Mouse (Mus musculus) thymus, postnatal 4 days (tissue): ENCODE results near the gene Nup210.

ENCODE experiments used
- DNase-seq: peaks from one replicate; pipeline ENCODE4 v3.0.0; 2021

Nup210 gene

DNA sequence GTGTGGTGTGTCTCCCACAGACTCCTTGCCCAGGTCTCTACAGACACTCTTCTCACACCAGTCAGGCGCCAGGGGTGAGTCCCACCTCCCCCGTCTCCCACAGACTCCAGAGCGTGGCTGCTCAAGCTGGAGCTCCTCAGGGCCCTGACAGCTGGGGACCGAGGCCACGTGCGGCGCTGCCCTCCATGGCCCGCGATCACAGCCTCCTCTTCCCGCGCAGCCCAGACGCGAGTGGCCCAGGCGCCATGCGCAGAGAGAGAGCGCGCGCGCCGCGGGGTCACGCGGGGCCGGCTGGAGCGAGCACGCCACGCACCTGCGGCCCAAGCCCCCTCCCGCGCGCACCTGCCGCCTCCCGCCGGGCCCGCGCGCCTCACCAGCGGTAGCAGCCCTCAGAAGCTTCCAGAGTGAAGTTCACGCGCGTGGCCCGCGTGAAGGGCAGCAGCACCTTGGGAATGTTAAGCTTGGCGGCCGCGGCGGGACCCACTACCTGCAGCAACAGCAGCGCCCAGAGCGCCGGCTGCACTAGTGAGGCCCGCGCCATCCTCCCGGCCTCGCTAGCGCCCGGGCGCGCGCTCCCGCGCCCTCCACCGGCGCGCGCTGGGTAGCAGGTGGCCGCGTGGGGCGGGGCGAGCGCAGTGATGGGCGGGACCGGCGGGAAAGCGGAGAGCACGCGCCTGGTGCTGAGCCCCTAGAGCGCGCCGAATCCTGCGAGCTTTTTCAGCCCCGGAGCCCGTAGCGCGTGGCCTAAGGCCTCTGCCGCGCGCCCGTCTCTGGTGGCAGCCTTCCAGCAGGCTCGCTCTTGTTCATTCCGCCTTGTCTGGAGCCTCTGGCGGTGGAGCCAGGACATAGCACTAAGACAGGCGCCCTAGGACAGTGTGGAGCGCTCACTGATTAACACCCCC lies at the start of gene Nup210:
Gene Nup210, minus strand, starts transcription at position 586 of the 902 bp plus-strand sequence.
- DNase-seq: peak; percentile 99

DNA sequence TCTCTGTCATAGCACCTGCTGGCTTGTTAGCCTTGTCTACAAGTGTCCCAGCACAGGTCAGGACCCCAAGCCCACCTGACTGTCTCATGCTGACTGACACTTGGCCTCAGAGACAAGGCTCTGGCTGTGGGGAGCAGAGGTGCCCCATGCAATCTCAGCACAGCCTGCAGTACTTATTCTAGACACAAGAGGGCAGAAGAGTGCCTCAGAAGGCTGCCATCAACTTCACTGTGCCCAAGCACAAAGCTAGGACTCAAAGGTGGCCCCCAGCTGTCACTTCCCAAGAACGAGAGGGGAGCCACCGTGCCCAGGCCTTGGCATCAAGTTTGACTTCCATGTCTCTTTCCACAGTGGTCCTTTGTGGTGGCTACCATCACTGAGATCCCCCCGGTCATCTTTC lies 48.6 kb upstream of the Nup210 start:
- DNase-seq: peak; percentile 84

DNA sequence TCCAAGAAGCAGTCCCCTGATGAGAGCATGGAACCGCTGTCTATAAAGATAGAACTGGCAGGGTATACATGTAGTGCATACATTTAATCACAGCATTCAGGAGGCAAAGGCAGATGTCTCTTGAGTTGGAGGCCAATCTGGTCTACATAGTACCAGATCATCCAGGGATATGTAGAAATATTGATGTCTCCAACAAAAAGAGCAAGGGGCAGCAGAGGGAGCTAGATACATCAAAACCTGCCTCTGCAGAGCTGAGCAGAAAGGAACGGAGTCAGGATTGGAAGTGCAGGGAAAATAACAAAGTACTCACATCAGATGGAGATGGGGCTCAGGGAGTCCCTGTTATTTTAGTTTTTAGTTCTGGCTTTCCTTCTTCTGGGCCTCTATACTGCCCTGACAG lies 48.0 kb upstream of the Nup210 start:
- no peak for DNase-seq

DNA sequence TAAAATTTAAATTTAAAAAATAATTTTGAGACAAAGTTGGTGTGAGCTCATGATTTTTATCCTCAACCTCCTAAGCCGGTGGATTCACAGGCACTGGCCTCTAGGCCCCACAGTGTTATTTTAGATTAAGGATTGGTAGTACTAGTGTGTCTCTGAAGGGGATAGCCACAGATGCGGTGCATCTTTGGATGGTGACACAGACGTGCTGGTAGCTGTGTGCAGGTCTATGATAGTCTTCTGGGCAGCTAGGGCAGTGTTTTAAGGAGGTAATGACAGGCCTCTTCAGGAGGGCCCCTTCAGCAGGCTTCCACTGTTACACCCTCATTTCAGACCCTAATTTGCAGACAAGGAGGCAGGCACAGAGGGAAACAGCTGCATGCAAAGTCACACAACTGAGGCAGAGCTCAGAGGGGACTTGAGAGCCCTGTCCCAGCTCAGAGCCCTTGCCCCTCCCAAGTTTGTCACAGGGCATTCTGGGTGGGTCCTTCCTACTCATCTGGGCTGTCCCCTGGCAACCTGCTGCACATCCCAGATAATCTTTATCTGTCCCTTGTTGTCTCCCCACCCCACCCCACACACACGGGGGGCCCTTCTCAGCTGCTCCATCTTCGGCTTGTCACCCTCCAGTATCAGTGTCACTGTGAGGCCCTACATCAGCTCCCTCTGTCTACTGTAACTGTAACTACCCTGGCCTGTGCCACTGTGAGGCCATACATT lies 46.7 kb upstream of the Nup210 start:
- DNase-seq: no peak

DNA sequence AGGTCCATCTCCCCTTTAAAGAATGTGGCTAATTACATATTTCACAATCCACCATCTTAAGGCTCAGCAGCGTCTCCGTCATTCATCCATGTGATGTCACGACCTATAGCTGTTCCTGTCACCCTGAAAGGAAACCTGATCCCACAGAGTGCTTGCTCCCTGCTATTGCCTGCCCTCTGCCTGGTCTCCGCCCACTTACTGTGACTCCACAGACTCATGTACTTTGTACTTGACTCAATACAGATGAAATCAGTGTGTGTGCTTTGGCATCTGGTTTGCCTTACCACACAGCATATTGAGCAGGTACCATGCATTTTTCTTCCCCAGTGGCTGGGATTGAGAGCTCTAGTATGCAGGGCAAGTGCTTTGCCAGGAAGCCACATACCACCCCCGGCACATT lies 45.7 kb upstream of the Nup210 start:
- no peak for DNase-seq

DNA sequence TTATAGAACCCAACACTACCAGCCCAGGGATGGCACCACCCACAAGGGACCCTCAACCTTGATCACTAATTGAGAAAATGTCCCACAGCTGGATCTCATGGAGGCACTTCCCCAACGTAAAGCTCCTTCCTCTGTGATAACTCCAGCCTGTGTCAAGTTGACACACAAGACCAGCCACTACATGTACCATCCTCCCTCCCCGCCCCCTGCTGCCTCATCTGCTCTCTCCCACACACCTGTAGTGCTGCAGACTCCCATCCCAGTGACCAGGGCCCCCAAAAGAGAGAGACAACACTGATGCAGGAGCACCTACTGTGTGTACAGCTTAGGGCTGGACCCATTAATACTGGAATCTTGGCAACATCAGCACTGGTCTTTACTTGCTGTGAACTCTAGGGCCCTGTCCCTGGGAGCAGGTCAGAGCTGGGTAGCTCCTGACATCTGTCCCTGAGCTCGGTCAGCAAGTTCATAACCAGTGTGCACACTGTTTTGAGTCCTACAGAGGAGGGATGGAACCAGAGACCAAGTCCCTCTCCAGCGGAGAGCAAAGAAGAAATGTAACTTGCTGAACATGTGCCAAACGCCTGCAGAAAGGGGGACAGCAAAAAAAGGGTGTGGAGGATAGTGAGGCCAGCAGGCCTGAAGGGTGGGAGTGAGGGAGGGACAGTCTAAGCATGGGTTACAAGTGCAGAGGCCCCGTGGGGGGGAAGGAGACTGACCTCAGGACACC lies 45.0 kb upstream of the Nup210 start:
- no peak for DNase-seq

DNA sequence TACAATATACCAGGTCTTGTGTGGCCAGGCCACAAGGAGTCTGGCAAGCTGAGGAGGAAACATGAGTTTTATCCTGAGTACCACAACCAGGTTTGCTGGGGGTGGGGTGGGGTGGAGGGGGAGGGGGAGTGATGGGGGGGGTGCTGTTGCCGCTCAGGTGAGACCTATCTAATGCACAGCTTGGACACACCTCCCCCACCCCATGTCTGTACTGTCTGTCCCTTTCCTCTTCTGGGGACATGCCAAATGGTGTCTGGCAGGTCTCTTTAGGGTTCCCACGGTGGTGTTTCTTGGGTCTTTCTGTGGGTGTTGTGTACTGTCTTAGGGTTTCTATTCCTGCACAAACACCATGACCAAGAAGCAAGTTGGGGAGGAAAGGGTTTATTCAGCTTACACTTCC lies 44.3 kb upstream of the Nup210 start:
- DNase-seq: no peak

DNA sequence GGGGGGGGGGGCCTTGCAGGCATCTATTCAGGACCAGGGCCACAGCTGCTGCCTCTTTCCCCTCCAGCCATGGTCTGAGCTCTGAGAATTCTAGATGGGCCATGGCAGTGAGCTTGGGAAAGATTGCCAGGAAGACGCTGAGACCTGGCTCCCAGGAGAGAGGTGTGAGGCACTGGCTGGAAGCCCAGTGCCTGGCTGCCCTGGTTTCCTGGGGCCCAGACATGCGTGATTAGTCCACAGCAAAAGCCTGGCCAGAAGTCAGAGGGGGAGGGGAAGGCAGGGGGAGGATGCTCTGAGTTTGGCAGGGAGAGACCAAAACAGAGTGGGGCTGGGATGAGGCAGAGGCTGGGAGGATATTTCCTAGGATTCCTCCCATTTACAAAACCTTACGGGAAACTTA lies 43.8 kb upstream of the Nup210 start:
- no peak for DNase-seq

DNA sequence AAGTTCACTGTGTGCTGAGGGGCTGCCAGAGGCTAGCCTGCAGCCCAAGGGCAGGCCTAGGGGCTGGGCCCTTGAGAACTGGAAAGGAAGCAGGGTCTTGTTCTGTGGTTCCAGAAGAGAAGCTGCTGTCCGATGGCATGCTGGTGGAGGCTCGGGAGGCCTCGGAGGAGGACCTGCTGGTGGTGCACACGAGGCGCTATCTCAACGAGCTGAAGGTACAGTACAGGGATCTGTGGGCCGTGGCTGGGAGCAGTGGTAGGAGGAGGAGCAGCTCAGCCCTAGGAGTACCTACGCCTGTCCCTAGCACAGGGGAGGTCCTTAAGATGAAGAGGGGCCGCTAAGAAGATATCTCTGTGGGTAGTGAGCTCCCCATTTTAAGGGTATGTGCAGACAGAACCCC lies 42.4 kb upstream of the Nup210 start:
- no peak for DNase-seq

DNA sequence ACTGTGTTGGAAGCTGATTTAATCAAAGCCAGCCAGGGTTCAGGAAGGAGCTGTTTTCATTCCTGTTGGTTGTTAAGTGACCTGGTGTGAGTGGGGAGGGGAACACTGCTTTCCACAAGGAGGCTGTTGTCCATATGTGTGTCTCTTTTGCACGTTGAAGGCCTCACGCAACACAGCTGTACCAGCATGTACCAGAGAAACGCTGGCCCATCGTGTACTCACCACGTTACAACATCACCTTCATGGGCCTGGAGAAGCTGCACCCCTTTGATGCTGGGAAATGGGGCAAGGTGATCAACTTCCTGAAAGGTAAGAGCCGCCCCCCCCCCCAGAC lies 40.6 kb upstream of the Nup210 start:
- DNase-seq: no peak

DNA sequence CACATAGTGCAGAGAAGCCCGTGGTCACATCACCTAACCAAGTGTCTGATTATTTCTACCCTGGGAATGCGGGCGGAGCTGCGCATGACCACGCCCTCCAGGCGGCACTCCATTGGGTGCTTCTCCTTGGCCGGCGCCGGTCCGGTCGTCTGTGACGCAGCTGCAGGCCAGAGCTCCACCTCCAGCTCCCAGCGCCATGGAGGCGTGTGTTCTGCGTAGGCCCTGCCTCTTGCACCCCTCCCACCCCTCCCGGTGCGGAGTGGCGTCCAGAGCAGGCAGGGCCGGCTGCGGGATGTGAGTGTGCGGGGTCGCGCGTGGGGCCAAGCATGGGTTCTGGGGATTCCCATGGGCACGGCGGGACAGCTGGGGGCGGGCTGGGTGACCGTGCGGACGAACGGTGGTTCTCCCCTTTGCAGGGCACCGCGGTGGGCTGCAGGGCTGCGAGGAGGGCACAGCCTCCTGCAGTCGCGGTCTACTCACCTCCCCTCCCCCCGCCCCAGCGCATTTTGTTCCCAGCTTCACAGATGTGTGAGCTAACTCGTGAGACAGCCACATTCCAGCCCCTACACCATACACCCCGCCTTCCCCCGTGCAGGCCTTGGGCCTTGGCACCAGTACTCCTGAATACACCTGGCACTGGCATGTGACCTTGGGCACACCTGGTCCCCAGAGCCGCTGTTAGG lies 40.1 kb upstream of the Nup210 start, which contains the start of gene Hdac11:
Gene Hdac11, plus strand, starts transcription at position 112 of the 683 bp plus-strand sequence.
- peak; percentile 67 for DNase-seq

DNA sequence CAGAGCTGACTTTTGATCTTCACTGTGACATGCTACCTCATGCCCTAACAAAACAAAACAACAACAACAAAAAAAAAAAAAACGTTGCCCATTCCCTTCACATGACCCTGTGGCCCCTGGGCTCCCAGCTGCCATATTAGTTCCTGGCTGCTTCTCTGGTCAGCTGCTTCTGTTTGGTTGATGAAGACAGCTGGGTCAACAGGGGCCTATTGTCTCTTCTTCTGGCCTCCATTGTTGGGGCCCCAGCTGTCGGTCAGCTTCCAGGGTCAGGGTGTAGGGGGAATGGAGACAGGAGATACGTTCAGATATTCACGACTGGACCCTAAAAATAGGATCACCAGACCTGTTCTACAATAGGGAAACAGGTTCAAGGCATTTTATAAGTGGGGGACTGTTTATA lies 39.4 kb upstream of the Nup210 start:
- DNase-seq: no peak

DNA sequence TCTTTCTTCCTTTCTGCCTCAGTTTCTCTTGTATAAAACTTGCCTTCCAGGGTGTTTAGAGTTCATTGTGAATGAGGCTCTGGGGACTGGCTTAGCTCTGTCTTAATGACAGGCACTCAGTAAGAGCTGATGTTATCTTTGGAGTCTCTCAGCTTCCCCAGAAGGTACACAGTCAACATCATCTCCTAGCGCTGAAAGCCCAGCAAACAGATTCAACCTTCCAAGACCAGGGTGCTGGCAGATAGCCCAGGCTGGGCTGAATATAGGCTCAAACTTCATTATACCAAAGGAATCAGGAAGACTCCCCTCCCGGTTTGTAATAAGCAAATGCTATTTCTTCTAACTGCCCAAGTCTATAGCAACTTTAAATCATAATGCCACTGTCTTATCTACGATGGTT lies 38.7 kb upstream of the Nup210 start:
- no peak for DNase-seq

DNA sequence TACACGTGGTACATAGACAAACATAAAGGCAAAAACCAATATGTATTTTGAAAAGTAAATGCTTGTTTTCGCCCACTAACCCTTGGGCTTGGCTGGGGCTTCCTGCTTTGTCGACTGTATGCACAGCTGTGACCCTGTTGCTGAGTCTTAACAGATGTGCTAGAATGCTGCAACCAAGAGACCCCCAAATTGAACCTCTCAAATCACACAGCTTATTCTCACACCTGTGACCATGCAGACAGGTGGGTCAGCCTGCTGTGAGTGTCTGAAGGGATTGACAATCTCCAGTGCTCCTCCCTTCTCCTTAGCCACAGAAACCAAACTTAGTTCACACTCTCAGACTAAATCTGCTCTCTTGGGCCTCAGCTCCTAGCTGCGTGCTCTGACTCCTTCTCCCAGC lies 38.1 kb upstream of the Nup210 start:
- peak; percentile 54 for DNase-seq

DNA sequence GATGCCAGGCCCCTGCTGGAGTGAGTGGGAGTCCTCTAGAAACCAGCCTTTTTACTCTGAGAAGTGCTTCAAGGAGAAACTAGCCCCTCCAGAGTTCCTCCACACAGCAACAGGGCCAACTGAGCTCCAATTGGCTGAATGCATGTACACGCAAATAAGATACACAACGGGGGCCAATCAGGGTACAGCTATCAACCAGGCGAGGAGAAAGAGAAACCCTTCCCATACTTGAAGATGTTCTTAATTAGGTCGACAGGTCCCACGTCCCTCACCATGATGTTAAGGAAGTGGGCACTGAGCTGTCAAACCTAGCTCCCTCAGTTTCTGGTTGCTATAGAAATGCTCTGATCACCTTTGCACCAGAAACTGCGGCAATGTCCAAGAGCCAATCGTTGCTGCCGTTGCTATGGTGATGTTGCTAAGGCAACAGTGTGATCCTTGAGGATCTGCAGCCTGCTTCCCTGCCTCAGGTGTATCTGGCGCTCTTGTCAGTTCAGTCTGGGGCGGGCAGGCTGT lies 37.0 kb upstream of the Nup210 start:
- no peak for DNase-seq

DNA sequence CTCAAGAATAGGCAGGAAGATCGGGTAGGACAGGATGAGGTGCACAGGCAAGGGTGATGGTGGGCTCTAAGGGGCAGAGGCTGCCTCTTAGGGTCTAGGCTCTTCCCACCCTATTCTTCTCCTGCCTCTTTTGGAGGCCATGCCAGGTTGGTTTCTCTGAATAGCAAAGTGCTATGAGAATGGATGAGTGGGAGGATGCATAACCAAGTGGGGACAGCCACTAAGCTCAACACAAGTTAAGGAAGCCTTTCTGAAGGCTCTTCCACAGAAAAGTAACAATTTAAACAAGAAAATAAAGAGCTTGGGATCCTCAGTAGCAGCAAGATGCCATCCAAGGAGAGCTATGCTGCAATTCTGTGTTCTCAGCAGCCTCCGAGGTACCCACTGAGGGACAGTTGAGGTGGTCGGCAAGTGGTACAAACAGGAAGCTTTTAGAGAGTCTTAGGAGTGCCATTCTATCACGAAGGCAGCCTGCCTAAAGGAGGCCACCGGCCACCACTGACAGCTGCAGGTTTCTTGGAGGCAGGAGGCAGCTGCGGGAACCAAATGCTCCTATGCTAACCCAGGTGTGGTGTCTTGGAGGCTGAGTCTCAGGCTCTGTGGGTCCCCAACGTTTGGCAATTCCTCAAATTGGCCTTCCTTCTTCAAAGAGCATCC lies 36.4 kb upstream of the Nup210 start:
- peak; percentile 56 for DNase-seq

DNA sequence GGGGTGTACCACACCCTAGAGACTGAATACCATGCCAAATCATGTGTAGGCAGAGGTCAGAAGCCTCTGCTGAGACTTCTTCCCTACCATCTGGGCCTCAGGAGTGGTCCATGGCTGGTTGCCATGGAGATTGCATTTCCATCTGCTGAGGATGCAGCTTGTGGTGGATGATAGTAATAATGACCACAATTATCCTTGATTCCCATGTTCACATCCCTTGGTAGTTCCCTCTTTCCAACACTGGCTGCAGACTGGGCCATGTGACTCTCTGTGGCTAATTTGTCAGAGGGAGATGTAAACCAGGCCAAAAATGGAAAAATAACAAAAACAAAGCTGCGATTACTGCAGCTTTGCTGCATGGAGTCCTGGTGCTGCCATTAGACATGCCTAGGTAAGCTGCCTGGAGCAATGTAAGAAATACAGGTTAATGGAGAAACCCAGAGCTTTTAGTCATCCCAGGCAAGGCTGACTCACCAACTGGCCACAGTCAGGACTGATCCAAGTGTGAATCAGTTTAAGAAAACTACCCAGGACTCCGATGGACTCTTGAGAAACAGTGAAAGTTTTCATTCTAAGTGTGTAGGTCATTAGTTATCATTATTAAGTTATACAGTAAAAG lies 30.6 kb upstream of the Nup210 start:
- no peak for DNase-seq

DNA sequence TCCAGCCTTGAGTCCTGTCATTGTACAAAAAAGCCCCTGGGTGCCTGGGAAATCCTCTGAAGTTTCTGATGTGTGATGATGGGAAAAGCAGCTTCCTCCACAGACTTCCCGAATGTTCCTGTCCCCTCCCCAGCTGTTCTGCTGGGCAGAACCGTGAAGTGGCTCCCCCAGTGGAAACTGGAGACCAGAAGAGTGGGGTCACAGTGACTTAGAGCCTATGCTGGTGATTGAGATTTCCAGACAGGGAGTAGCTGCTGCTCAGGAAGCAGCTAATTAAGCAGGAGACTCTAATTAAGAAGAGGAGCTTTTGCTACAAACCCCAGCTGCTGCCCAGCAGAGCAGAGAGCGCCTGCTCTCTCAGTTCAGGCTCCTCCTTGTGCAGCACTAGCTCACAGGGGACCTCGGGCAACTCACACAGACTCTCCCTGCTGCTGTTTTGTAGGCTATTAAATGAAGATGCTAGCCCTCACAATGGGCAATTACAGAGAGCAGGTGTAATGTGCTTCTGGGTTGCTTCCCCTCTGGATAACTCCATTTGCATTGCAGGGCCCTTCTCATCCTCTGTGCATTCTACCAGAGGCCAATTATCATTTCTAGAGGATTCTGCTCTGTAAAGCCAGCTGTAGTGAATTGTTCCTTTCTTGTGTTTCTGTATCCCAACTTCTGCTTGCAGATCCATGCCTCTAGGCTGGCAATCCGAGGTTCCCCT lies 30.0 kb upstream of the Nup210 start:
- no peak for DNase-seq

DNA sequence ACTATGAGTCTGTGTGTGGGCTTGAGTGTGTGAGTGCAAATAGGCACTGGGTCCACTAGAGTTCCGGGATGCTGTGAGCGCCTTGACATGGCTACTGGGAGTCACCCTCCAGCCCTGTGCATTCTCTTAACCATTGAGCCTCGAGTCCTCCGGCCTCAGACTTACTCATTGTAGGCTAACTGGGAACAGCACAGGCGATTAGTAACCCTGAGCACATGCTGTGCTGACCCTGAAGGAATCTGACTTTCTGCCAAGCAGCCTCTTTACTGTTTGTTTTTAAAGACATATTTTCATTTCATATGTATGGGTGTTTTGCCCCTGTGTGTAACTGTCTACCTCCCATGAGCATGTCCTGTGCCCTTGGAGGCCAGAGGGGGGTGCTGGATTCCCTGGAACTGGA lies 28.9 kb upstream of the Nup210 start:
- no peak for DNase-seq

DNA sequence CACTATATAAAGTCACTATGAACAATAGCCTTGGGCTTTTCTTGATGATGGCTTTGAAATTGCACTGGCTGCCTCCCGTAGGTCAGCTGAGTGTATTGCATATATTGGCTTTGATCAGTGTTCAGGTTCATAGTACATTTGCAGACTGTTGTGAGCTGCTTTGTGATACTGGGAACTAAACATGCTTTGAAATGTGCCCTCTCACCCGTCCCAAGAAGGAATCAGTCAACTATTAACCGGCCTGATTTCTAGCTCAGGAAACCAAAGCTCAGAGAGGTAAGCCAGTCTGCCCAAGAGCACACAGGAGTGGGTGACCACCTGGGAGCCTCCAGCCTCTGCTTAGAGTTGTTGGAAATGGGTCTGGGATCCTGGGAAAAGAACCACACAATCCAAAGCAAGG lies 28.4 kb upstream of the Nup210 start:
- no peak for DNase-seq

DNA sequence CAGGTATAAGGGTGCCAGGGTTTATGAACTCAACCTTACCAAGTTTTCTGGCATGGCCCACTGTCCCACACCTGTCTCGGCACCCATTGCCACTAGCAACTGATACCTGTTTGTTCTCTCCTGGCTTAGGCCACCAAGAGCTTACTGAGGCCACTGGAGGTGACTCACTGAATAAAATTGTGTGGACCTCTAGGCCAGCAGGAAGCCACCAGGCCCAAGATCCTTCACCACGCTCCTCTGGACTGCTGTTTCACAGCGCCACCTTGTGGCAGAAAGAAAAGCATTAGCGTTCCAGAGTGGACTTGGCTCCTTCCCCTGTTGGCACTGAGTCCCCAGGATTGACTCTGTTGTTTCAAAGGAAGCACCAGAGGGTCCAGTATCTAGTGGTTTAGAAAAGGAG lies 23.2 kb upstream of the Nup210 start:
- peak; percentile 84 for DNase-seq
